Mouse (Mus musculus) left cerebral cortex, postnatal 10 days (tissue): ENCODE data around the gene Cep41. TPM values are rescaled to one million over a fixed set of nuclear protein-coding genes. Genes with fewer than 3 reads are reported as not detected.

ENCODE experiments used
- DNase-seq, 2 experiments: peaks; one replicate each; pipeline ENCODE4 v3.0.0; 2021 to 2022; ENCODE audit warnings: low spot score in 2 of 2, mixed read lengths in 1 of 2; ENCODE audit errors: extremely low spot score in 1 of 2
- intact Hi-C: fragments of 180-260 bp; cut with DNase I; formaldehyde crosslinking; loops from one replicate; pipeline ENCODE4 v1.15.1; 2025
- total RNA-seq, 2 experiments: library from RNA; stranded (reverse); gene quantifications; 2 replicates each; pipeline ENCODE4 v1.2.3; 2021

Cep41 gene
- total RNA-seq, 2 experiments from 2014 or later, result 7.1 to 7.8 TPM

DNA sequence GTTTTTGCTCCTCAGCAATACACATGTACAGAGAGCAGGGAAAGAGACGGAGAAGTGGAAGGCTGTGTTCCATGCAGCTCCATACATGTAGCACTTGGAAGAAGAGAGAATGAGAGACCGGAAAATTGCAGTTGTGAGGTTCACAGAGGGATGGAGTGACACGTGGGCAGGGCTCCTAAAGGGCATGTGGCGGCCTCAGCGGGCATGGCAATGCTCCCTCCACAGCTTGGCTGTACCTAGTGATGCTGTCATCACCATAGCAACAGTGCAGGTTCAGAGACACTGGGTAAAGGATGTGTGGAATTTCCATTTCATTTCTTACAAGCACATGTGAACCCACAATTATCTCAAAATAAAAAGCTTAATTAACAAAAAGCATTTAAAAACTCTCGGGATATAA is 15.1 kb downstream of the Cep41 start:
- intact Hi-C loops, result no loop called here
- no peak for DNase-seq

DNA sequence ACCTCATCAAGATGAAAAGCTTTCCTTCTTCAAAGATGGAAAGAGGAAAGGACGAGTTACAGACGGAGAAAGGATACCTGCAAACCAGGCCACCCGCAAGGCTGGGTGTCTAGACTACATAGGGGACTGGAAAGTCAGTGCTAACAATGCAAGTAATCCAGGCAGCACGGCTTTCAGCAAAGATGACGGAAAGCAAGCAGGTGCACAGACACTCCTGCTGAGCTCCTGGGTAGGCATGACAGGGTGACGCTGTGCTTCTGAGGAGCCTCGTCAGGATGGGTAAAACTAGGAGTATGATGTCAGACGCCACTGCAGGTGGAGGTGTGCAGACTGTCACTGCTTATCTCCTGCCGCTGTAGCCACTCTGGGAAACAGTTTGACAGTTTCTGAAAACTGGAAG is 16.0 kb downstream of the Cep41 start:
- intact Hi-C loops, result no loop called here
- no peak for DNase-seq

- no peak for DNase-seq
- intact Hi-C loops, result no loop called here
Measured at GRCm38 (mm10) chr6:30676506-30676905, 17.0 kb downstream of the Cep41 start.

- intact Hi-C loops, result no loop called here
- DNase-seq, result no peak
Measured at GRCm38 (mm10) chr6:30675281-30675771, 18.2 kb downstream of the Cep41 start.

DNA sequence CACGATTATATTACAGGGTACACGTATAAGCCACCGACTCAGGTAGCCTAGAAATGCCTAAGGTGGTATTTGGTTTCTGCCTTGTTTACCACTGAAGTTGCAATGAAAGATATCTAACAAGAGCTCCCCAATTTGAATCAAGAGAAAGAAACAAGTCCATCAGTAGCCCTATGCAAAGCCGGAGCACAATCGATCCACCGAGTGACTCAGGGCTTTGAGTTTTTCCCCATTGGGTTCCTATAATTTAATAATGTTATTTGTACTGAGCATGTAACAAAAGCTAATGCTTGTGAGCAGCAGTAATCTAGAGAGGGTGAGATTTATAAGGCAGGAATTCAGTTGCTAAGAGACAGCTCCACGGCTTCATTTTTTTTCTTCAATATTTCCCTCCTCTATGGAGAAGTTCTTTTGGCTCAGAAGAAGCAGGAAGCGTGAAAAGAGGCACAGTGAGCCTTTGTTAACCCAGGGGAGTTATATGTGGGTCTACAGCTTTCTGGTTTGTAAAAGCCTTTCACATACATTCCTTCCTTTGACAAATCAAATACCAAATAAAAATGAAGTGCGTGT is 18.8 kb downstream of the Cep41 start:
- intact Hi-C loops, result no loop called here
- no peak for DNase-seq

GRCm38 (mm10) chr6:30673764-30674561 is 19.6 kb downstream of the Cep41 start:
- intact Hi-C loops, result no loop called here
- DNase-seq, result no peak

- DNase-seq, result no peak
- intact Hi-C loops, result no loop called here
Measured at GRCm38 (mm10) chr6:30671696-30672095, 21.9 kb downstream of the Cep41 start.

- no peak for DNase-seq
- intact Hi-C loops, result no loop called here
Measured at GRCm38 (mm10) chr6:30667585-30667984, 26.0 kb downstream of the Cep41 start.

DNA sequence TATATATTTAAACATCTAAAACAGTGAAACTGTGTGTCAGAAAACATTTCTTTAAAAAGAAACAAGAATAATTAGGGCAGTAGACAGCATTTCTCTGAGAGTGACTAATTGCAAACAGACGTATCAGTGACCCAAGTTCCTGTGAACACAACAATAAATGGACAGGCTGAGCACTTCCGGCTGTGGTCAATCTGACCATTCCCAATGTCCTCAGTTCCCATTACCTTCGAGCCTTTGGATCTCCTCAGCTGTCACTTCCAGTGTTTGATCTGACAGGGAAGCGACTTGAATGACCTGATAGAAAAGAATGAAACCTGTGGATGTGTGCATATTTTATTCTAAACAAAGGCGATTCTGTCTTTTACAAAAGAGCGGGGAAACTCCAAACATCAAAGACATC is 27.5 kb downstream of the Cep41 start:
- DNase-seq, result no peak
- intact Hi-C loops, result no loop called here

- no peak for DNase-seq
- intact Hi-C loops, result no loop called here
Measured at GRCm38 (mm10) chr6:30665296-30665695, 28.3 kb downstream of the Cep41 start.

DNA sequence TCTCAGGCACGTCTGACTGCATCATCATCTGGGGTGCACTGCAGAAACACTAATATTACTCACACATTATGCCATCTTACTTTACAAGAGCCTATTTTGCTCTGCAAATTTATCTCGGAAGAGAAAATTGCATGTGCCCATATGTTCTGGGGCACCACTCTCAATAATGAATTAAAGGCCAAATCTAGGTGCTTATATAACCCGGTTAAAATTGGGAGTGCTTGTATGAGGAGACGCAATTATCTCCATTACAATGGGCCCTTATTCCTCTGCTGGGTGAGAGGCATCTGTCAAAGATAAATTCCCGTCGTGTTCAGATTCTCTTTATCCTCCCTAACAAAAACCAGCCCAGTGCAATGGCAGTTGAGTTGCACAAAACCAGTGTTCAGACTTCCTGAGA is 28.8 kb downstream of the Cep41 start:
- no peak for DNase-seq
- intact Hi-C loops, result no loop called here

DNA sequence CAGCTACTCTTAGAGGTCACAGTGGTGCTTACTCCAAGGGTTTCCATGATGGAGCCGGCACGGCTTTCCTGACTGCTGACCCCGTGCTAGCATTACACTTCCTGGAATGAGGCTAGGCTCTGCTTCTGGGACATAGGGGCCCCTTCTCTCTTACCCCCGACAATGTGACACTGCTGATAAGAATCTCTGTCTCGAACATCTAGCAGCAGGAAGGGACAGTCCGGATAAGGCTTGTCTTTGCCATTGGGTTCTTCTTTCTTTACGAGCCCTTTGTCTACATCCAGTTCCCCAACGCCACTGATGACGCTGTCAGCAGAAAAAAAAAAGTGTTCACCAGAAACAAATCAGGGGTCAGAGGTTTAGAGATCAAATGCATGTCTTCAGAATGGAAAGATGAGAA is 34.9 kb downstream of the Cep41 start:
- intact Hi-C loops, result no loop called here
- no peak for DNase-seq

DNA sequence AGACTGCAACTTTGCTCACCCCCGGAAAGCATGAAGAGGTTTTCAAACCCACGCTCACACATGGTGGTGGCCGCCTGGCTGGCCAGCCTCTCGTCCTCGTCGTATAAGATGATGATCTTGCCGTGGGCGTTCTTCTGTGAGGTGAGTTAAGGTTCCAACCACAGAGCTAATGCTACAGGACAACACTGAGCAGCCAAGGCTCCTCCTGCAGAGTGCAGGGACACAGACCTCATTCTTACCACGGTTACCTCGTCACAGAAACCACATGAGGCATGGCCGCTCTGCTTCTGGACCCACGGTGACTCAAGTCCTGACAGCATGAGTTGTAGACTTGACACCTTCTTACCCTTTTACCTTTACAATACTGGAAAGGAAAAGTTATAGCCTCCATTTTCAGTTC is 36.3 kb downstream of the Cep41 start:
- intact Hi-C loops, result no loop called here
- no peak for DNase-seq

DNA sequence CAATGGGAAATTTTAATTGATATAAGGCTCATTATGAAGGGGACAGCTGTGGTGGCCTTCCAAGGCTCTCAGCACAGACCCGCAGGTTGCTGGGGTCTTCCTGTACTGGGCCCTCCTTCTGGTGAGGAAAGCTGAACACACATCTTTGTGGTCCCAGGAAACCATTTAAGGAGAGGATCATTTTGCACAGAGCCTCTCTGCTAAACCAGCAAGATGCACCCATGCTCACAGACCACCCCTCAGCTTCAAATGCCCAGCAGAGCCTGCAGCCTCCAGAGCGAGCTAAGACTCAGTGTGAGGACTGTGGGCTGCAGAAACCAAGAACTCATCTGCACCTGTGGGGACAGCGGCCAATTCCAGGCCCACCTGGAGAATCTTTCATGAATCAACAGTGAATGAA is 38.6 kb downstream of the Cep41 start:
- intact Hi-C loops, result no loop called here
- no peak for DNase-seq

DNA sequence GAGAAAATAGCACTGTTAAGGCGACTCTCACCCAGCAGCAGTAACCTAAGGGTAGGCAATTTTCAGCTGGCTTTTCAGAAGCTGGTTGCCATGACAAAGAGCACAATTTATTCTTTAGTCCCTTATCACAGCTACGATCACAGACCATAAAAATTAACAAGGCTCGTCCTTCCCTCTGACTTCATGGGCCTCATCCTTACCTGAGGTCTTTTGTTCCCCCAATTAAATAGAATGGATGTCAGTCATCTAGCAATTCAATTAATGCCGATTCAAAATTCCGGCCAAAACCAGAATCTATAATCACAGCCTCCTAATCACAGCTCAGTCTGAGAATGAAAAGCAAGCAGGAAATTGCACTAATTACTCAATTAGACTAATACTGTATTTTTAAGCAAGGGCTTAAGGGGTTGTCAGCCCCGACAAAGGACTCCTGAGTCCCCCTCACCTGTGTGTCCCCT is 39.1 kb downstream of the Cep41 start:
- no peak for DNase-seq
- intact Hi-C loops, result no loop called here

GRCm38 (mm10) chr6:30653518-30653917 is 40.0 kb downstream of the Cep41 start:
- intact Hi-C loops, result no loop called here
- no peak for DNase-seq

GRCm38 (mm10) chr6:30652425-30653188 is 40.9 kb downstream of the Cep41 start:
- intact Hi-C loops, result no loop called here
- DNase-seq, result no peak

- intact Hi-C loops, result no loop called here
- peak in 1 of 2 experiments; percentile 49 for DNase-seq
Measured at GRCm38 (mm10) chr6:30649651-30650296, 43.8 kb downstream of the Cep41 start.

- DNase-seq, result no peak
- intact Hi-C loops, result no loop called here
Measured at GRCm38 (mm10) chr6:30645379-30645778, 48.2 kb downstream of the Cep41 start.
